ENCODE assay signal across 22 mouse cellular contexts in the genomic region with DNA sequence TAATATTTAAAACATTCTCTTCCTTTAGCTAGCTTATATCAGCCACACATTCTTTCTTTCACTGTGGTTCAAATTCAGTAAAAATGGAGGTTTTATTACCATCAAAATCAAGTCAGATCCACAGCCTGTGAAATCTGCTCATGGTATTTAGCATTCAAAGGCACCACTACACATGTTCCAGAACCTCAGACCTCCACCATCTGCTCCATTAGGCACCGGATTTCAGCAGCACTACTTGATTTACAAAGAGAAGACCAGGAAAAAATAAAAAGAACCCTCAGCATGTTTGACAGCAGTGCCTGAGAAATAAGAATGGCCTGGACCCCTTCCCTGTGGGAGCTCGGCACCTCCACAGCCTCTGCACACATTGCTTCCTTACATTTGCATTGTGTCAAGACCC.
DNase-seq lines count a peak whose midpoint lies in the region; ATAC-seq and TF ChIP-seq lines count a peak whose summit lies in the region.
"Had no signal": no experiment of that assay in that cellular context is flagged by ENCODE, and none has a peak within 500 bp of the region (broad histone marks: within the 10 kb centered on the region; RNA-seq: fewer than 3 reads in every experiment).

No protein-coding gene starts in this region.

- no peak for ATAC-seq in hindbrain, embryonic 13.5 days (ENCODE audit: low FRiP score)
- ATAC-seq in hindbrain, postnatal 0 days = no peak
- no peak for ATAC-seq in midbrain, embryonic 12.5 days (ENCODE audit: low FRiP score, low read depth)
- no peak for ATAC-seq in midbrain, embryonic 11.5 days (ENCODE audit: low FRiP score)
- ATAC-seq in forebrain, postnatal 0 days = peak; percentile 55
- peak; percentile 45; the same call in 1 of the 2 replicates for ATAC-seq in midbrain, embryonic 15.5 days (replicated peaks)
- ATAC-seq: inflammation-experienced regulatory T-cells, adult 6 months; Patski had no signal

- no peak for TF ChIP-seq CTCF in hindbrain, postnatal 0 days (IDR thresholded peaks at IDR 0.05; ENCODE audit: low read depth)
- no peak for TF ChIP-seq CTCF in forebrain, postnatal 0 days (IDR thresholded peaks at IDR 0.05; ENCODE audit: low read depth)

- H3K27ac ChIP-seq in hindbrain, embryonic 13.5 days = peak overlapping the region; percentile 40; the same call in 1 of the 2 replicates
- H3K27ac ChIP-seq in hindbrain, postnatal 0 days = no peak overlapping the region
- peak overlapping the region; percentile 58 for H3K27ac ChIP-seq in midbrain, embryonic 12.5 days (replicated peaks)
- no peak overlapping the region for H3K27ac ChIP-seq in midbrain, embryonic 11.5 days (ENCODE audit: low read depth, low read length)
- peak overlapping the region; percentile 57; the same call in 1 of the 2 replicates for H3K27ac ChIP-seq in forebrain, postnatal 0 days (ENCODE audit: low read depth, low read length)
- H3K27ac ChIP-seq in midbrain, embryonic 15.5 days = peak overlapping the region; percentile 52; the same call in 1 of the 2 replicates
- H3K27ac ChIP-seq: gastrocnemius, adult 2 months; left cerebral cortex, adult 2 months; limb, embryonic 15.5 days; liver, embryonic 14.5 days; neural tube, embryonic 13.5 days had no signal

- no peak for DNase-seq in hindbrain, postnatal 0 days (ENCODE audit: low spot score)
- no peak for DNase-seq in midbrain, embryonic 11.5 days (ENCODE audit: low spot score, missing footprints)
- peak; percentile 32 for DNase-seq in forebrain, postnatal 0 days
- no peak for DNase-seq in right cerebral cortex, adult 2 months (ENCODE audit: low spot score in 2 of 2)
- no peak for DNase-seq in spleen, adult 12 weeks (ENCODE audit: low spot score)
- DNase-seq: cerebellum, adult 18-20 months; cerebellum, postnatal 14 days; gastrocnemius, adult 2 months; kidney, adult 18-20 months; left cerebral cortex, postnatal 4 days; lung, embryonic 14.5 days had no signal

- no peak overlapping the region for H3K4me2 ChIP-seq in hindbrain, embryonic 13.5 days
- H3K4me2 ChIP-seq in hindbrain, postnatal 0 days (ENCODE audit: low read depth, low read length) = no peak overlapping the region
- H3K4me2 ChIP-seq in midbrain, embryonic 12.5 days (replicated peaks) = no peak overlapping the region
- H3K4me2 ChIP-seq in midbrain, embryonic 11.5 days = no peak overlapping the region
- no peak overlapping the region for H3K4me2 ChIP-seq in forebrain, postnatal 0 days (ENCODE audit: low read depth)
- no peak overlapping the region for H3K4me2 ChIP-seq in midbrain, embryonic 15.5 days
- H3K4me2 ChIP-seq: limb, embryonic 15.5 days; lung, embryonic 14.5 days; neural tube, embryonic 13.5 days had no signal

- peaks cover 11% of the 10 kb centered on the region; the same call in 1 of the 2 replicates for H3K4me1 ChIP-seq in hindbrain, embryonic 13.5 days (replicated peaks)
- H3K4me1 ChIP-seq in hindbrain, postnatal 0 days (ENCODE audit: insufficient read depth, low read length) = no peaks in the 10 kb centered on the region
- H3K4me1 ChIP-seq in midbrain, embryonic 12.5 days = no peaks in the 10 kb centered on the region
- no peaks in the 10 kb centered on the region for H3K4me1 ChIP-seq in midbrain, embryonic 11.5 days (ENCODE audit: control insufficient read depth, insufficient read depth, low read length)
- H3K4me1 ChIP-seq in forebrain, postnatal 0 days (ENCODE audit: insufficient read depth) = peaks cover 5% of the 10 kb centered on the region; the same call in 1 of the 2 replicates
- peaks cover 11% of the 10 kb centered on the region; the same call in 1 of the 2 replicates for H3K4me1 ChIP-seq in midbrain, embryonic 15.5 days
- H3K4me1 ChIP-seq: limb, embryonic 15.5 days had no signal

- no peaks in the 10 kb centered on the region for H3K36me3 ChIP-seq in hindbrain, embryonic 13.5 days
- no peaks in the 10 kb centered on the region for H3K36me3 ChIP-seq in hindbrain, postnatal 0 days (ENCODE audit: insufficient read depth, low read length)
- H3K36me3 ChIP-seq in midbrain, embryonic 12.5 days = no peaks in the 10 kb centered on the region
- no peaks in the 10 kb centered on the region for H3K36me3 ChIP-seq in midbrain, embryonic 11.5 days (ENCODE audit: control insufficient read depth, insufficient read depth, low read length)
- no peaks in the 10 kb centered on the region for H3K36me3 ChIP-seq in forebrain, postnatal 0 days (ENCODE audit: insufficient read depth)
- H3K36me3 ChIP-seq in midbrain, embryonic 15.5 days (replicated peaks) = no peaks in the 10 kb centered on the region
- H3K36me3 ChIP-seq: neural tube, embryonic 13.5 days had no signal

- H3K4me3 ChIP-seq in hindbrain, embryonic 13.5 days = no peak overlapping the region
- H3K4me3 ChIP-seq in hindbrain, postnatal 0 days (ENCODE audit: low read length) = no peak overlapping the region
- no peak overlapping the region for H3K4me3 ChIP-seq in midbrain, embryonic 12.5 days
- no peak overlapping the region for H3K4me3 ChIP-seq in midbrain, embryonic 11.5 days (ENCODE audit: low read depth, low read length)
- no peak overlapping the region for H3K4me3 ChIP-seq in forebrain, postnatal 0 days (ENCODE audit: low read depth, low read length)
- H3K4me3 ChIP-seq in midbrain, embryonic 15.5 days = no peak overlapping the region
- H3K4me3 ChIP-seq: gastrocnemius, adult 2 months; left cerebral cortex, adult 2 months; limb, embryonic 15.5 days; neural tube, embryonic 13.5 days had no signal

- no peaks in the 10 kb centered on the region for H3K27me3 ChIP-seq in hindbrain, embryonic 13.5 days
- no peaks in the 10 kb centered on the region for H3K27me3 ChIP-seq in hindbrain, postnatal 0 days (ENCODE audit: insufficient read depth, low read length)
- H3K27me3 ChIP-seq in midbrain, embryonic 12.5 days = no peaks in the 10 kb centered on the region
- H3K27me3 ChIP-seq in midbrain, embryonic 11.5 days (ENCODE audit: control insufficient read depth, insufficient read depth, low read length) = no peaks in the 10 kb centered on the region
- H3K27me3 ChIP-seq in forebrain, postnatal 0 days (ENCODE audit: insufficient read depth, low read length) = no peaks in the 10 kb centered on the region
- H3K27me3 ChIP-seq in midbrain, embryonic 15.5 days (replicated peaks) = no peaks in the 10 kb centered on the region
- H3K27me3 ChIP-seq: CH12.LX; limb, embryonic 15.5 days; neural tube, embryonic 13.5 days; Patski had no signal

- whole genome bisulfite sequencing in hindbrain, embryonic 13.5 days = 31% methylated on average over 2 of the region's 2 CpGs
- 29% methylated on average over 2 of the region's 2 CpGs for WGBS in hindbrain, postnatal 0 days
- 39% methylated on average over 2 of the region's 2 CpGs for WGBS in midbrain, embryonic 12.5 days
- 58% methylated on average over 2 of the region's 2 CpGs for WGBS in midbrain, embryonic 11.5 days
- 21% methylated on average over 2 of the region's 2 CpGs for WGBS in forebrain, postnatal 0 days
- 29% methylated on average over 2 of the region's 2 CpGs for WGBS in midbrain, embryonic 15.5 days

- no peaks in the 10 kb centered on the region for H3K9me3 ChIP-seq in hindbrain, embryonic 13.5 days
- H3K9me3 ChIP-seq in hindbrain, postnatal 0 days (ENCODE audit: low read length) = no peaks in the 10 kb centered on the region
- no peaks in the 10 kb centered on the region for H3K9me3 ChIP-seq in midbrain, embryonic 12.5 days
- no peaks in the 10 kb centered on the region for H3K9me3 ChIP-seq in midbrain, embryonic 11.5 days (ENCODE audit: control insufficient read depth, low read length)
- H3K9me3 ChIP-seq in forebrain, postnatal 0 days (ENCODE audit: low read length) = no peaks in the 10 kb centered on the region
- H3K9me3 ChIP-seq in midbrain, embryonic 15.5 days = no peaks in the 10 kb centered on the region
- H3K9me3 ChIP-seq: G1E; limb, embryonic 15.5 days; neural tube, embryonic 13.5 days had no signal

- no peak overlapping the region for H3K9ac ChIP-seq in hindbrain, embryonic 13.5 days
- H3K9ac ChIP-seq in hindbrain, postnatal 0 days (replicated peaks; ENCODE audit: low read length) = no peak overlapping the region
- no peak overlapping the region for H3K9ac ChIP-seq in midbrain, embryonic 12.5 days (replicated peaks)
- H3K9ac ChIP-seq in midbrain, embryonic 11.5 days (ENCODE audit: low read length) = no peak overlapping the region
- H3K9ac ChIP-seq in forebrain, postnatal 0 days = no peak overlapping the region
- H3K9ac ChIP-seq in midbrain, embryonic 15.5 days = no peak overlapping the region
- H3K9ac ChIP-seq: limb, embryonic 15.5 days; liver, embryonic 14.5 days; lung, embryonic 14.5 days; neural tube, embryonic 13.5 days had no signal

Comparison
In these comparisons a context has a peak if more than half of its experiments do, and no peak if none do; other contexts are left out.
1. ATAC-seq: peak in forebrain, postnatal 0 days (single experiment) and midbrain, embryonic 15.5 days (single experiment); none in hindbrain, embryonic 13.5 days (single experiment), hindbrain, postnatal 0 days (single experiment), midbrain, embryonic 12.5 days (single experiment) and midbrain, embryonic 11.5 days (single experiment).
2. H3K27ac ChIP-seq: peak in hindbrain, embryonic 13.5 days (single experiment), midbrain, embryonic 12.5 days (single experiment), forebrain, postnatal 0 days (single experiment) and midbrain, embryonic 15.5 days (single experiment); none in hindbrain, postnatal 0 days (single experiment) and midbrain, embryonic 11.5 days (single experiment).